Mouse (Mus musculus) Muller cell, postnatal 12 days (primary cell): ENCODE measurements around the gene Ranbp2.
"Not testable (repeated sequence)": the region's sequence is repeated elsewhere in the genome, so short reads cannot be mapped to it uniquely, and the experiment has no call there.

ENCODE experiments used
- DNase-seq: peaks from one replicate; pipeline ENCODE4 v3.0.0-alpha.2; 2015; ENCODE audit errors: inconsistent ontology term

Gene Ranbp2

DNA sequence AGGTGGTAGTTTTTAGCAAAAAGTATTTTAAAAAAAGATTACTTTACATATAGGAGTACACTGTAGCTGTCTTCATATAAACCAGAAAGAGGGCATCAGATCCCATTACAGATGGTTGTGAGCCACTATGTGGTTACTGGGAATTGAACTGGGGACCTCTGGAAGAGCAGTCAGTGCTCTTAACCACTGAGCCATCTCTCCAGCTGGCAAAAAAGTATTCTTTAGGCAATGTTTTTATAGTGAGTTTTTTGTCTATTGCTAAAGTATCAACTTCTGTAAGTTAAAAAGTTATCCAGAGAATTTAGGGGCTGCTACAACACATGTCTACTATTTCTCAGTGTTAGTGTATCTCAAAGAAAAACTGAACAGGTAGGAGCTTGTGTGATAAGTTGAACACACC is 50.0 kb downstream of the Ranbp2 start:
- DNase-seq: peak; percentile 11

DNA sequence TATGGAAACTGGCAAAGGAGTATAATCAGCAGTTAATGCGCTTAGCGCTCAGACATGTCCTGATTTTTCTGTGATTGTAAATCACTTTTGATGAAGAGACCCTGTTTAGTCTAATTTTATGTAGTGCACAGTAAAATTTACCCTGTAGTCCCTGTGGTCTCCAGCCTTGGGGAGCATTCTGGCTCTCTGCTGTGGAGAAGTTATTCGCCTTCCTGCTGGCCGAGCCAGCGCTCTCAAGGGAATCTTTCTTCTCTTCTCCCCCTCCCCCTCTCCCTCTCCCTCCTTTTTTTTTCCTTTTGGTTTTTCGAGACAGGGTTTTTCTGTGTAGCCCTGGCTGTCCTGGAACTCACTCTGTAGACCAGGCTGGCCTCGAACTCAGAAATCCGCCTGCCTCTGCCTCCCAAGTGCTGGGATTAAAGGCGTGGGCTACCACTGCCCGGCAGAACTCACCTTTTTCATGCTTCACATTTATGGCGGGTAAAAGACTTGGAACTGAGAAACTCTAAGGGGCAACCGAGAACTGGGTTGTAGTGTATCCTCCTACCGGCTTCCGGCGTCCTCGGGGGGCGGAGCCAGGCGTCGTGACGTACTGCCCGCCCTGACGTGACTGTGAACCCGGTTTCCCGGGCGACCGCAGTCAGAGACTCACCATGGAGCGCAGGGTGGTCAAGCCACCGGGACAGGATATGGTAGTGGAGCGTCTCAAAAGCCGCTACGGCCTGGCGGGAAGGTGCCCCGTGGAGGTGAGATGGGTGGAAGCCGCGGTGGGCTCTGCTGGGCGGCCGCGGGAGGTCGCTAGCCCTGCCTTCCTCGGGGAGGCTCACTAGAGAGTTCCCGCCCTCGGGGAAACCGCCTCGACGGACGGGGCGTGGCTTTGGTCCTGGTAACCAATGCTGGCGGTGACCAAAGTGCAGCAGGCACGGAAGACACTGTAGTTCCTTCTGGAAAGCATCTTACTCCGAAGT is 50.9 kb downstream of the Ranbp2 start, which contains the start of gene Ccdc138:
Gene Ccdc138 (plus strand): TSS at position 629 of the 965 bp plus-strand sequence.
- peak; percentile 95 for DNase-seq

DNA sequence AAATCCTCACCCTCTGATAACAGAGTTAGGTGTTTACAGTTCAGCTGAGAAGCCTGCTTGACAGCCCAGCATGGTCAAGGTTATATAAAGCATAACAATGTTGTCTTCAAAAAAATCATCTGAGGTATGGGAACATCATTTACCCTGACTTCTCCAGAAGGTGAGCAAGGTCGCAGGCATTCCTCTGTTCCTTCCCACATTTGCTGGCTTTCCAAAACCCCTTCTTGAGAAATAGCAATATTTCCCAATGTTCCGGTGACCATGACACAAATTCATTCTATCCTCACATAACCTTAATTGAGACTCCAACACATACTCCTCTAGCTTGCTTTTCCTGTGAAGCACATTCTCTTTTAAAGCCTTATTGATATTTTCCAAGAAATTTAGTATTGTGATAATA is 51.8 kb downstream of the Ranbp2 start:
- DNase-seq: no peak

DNA sequence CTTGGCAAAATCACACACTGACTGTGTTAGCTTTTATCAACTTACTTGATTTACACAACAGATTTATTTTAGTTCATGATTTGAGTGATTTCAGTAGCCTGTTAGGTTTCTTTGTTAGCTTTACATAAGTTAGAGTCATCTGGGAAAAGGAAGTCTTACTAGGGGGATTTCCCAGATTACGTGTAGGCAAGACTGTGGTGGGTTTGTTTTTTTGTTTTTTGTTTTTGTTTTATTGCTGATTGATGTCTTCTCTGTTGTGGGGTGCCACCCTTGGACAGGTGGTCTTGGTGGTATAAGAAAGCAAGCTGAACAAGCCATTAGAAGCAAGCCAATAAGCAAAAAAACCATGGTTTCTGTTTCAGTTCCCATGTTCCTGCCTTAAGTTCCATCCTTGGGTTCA is 82.6 kb downstream of the Ranbp2 start:
- no peak for DNase-seq

DNA sequence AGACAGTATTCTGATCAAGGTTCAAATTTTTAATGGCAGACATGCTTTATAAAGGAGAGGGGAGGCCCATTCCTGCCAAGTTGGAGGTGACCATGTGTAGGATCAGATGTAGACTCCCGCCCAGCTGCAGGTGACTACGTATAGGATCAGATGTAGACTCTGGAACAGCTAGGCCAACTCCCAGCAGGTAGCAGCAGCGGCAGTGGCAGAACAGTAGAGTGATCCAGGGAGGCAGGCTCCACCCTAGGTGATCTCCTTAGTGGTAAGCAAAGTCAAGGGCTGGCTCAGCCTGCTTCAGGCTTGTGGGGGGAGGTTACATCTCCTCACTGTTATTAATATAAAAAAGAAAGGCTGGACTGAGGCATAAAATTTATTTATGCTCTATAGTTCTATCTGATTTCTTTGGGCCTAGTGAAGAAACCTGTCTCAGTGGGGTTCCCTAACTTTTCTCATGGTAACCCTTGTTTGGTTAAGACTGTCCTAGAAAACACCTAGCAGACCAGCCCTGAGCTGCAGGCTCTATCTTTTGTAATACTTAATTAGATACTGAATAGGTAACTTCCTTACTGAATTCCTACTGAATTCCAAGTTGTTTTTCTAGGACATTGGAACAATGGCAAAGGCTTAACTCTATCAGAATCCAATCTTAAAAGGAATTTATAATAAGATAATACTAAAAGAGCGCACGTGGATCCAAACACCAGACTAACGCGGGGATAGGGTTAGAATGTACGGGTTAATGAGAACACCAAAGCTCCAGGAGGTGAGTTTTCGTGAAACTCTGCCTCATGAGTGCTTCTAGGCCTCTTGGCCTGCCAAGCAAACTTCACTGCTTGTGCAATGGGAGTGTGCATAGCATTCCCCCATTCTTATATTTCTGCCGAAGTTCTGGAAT is 84.4 kb downstream of the Ranbp2 start:
- DNase-seq: no peak

DNA sequence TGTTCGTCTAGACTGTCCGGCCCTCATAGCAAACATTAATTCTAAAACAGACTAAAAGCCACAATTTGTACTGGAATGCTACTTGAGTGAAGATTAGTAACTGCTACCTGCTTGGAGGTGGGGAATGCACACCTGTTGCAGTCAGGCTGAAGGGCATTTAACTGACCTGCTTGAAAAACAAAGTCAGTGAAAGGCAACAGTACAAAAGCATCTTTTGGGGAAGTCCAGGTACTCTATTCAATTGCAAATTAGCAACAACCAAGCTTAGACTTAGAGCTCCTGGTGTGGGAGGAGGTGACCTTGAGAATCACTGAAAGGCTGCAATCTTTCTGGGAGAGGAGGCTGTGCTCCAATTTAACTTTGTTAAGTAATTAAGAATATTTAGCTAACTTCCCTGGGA is 85.5 kb downstream of the Ranbp2 start:
- DNase-seq: no peak

DNA sequence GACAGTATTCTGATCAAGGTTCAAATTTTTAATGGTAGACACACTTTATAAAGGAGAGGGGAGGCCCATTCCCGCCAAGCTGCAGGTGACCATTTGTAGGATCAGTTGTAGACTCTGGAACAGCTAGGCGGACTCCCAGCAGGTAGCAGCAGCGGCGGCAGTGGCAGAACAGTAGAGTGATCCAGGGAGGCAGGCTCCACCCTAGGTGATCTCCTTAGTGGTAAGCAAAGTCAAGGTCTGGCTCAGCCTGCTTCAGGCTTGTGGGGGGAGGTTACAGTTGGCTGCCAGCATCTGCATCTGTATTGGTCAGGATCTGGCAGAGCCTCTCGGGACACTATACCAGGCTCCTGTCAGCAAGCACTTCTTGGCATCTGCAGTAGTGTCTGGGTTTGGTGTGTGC is 89.6 kb downstream of the Ranbp2 start:
- DNase-seq: not testable (repeated sequence)

DNA sequence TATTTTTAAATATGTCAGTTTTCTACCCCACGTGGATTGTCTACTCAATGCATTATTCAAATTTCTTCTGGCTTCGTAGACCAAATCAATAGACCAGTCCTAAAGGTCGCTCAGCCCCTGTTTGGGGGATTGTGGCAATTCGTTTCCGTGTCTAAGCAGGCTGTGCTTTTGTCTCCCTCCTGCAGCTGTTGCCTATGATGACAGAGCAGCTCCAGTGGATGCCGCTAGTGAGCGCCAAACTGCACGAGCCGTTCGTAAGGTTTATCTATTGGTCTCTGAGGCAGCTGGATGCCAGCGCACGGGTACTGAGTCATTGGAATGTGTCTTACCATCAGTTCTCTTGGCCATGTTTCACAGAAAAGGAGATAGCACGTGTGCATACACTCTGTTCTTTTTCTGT is 93.9 kb downstream of the Ranbp2 start:
- DNase-seq: no peak
